Mouse (Mus musculus): ENCODE measurements at regions not wholly inside any gene's neighbourhood (a gene's known extent, or its start where the extent isn't known, plus 50 kb on each side); places are given as distances from the start of the nearest gene placed in this dataset.

DNA sequence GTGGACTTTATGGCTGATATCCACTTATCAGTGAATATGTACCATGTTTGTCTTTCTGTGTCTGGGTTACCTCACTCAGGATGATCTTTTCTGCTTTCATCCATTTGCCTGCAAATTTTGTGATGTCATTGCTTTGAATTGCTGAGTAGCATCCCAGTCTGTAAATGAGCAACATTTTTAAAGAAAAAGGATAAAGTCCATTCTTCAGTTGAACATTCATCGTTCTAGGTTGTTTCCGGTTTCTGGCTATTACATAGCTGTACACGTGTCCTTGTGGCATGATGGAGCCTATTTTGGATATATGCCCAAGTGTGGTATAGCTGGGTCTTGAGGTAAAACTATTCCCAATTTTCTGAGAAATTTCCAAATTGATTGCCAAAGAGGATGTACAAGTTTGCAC is 107.9 kb upstream of the Ccdc122 start:
- TF ChIP-seq CTCF (IDR thresholded peaks at IDR 0.05; ENCODE audit: borderline replicate concordance, control insufficient read depth, extremely low read depth, insufficient read depth, low read length, poor library complexity) (no peak), POLR2A (IDR thresholded peaks at IDR 0.05; ENCODE audit: control insufficient read depth, extremely low read depth, insufficient read depth, low read length, poor library complexity) (no peak)

Measured in thymus, adult 2 months (tissue).